Mouse (Mus musculus): ENCODE results near the gene Odf4. TPM values are rescaled to one million over a fixed set of nuclear protein-coding genes. Genes with fewer than 3 reads are reported as not detected.

The Odf4 gene
- polyA plus RNA-seq, 1 experiment from 2014 or later, result 1.3 TPM

DNA sequence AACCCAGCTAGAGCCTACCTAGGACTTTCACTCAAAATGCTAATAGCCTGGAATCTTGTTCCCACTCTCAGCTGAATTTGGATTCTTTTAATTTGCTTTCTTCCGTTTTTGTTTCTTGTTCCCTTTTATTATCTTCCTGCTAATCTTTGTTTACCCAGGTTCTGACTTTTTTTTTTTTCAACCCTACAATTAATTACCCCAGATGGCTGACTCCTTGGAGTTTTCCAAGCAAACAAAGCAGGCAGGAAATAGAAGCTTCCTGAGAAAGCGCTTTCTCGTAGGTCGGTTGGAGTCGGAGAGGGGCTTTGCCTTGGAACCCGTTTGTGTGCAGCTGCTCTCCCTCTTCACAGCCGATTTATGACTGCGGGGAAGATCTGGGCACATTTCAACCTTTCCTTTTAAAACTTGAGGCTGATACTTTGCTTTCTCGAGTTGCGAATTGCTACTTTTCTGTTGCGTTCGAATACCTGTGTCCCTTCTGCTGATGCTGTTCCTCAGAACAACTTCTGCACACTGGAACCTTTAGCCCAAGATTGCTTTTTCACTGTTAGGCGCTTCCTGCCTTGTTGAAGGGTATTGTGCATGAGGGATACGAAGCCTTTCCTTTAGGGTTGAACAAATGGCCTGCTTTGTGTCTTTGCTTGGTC lies 15.2 kb downstream of the Odf4 start:
- no peak overlapping the region for H3K9ac ChIP-seq (replicated peaks)
- H3K4me3 ChIP-seq (replicated peaks), result no peak overlapping the region
- H3K9me3 ChIP-seq (replicated peaks), result no peaks in the 10 kb centered on the region
- H3K36me3 ChIP-seq, result peaks cover 6% of the 10 kb centered on the region
- WGBS, result 49% methylated on average over 14 of the region's 14 CpGs
- no peaks in the 10 kb centered on the region for H3K4me1 ChIP-seq
- no peak overlapping the region for H3K27ac ChIP-seq (replicated peaks)
- no peak overlapping the region for H3K4me2 ChIP-seq
- H3K27me3 ChIP-seq (replicated peaks), result no peaks in the 10 kb centered on the region
- no peak for ATAC-seq (ENCODE audit: low FRiP score)

GRCm38 (mm10) chr11:68908846-68909503 lies 17.9 kb downstream of the Odf4 start:
- 52% methylated on average over 7 of the region's 7 CpGs for WGBS
- peaks cover 32% of the 10 kb centered on the region for H3K36me3 ChIP-seq

DNA sequence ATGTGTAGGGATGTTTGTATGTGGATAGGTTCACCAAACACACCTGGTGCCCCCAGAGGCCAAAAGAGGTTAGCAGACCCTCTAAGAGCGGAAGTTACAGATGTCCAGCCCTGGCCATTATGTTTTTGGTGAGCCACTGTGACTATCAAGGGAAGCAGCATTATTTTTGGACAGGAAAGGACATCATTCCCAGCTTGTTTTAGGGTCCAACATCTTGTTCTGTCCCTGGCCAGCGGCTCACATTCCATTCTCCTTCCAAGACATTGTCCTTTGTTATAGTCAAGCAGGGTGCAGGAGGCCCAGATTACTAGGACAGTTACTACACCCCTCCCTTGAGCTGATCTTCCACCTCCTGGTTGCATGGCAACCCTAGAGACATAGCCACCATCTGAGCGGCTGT lies 19.6 kb downstream of the Odf4 start:
- H3K27ac ChIP-seq (replicated peaks), result no peak overlapping the region
- no peaks in the 10 kb centered on the region for H3K9me3 ChIP-seq (replicated peaks)
- H3K9ac ChIP-seq (replicated peaks), result no peak overlapping the region
- 82% methylated on average over 3 of the region's 3 CpGs for WGBS
- ATAC-seq (ENCODE audit: low FRiP score), result no peak
- no peaks in the 10 kb centered on the region for H3K27me3 ChIP-seq (replicated peaks)
- peaks cover 14% of the 10 kb centered on the region for H3K4me1 ChIP-seq
- H3K36me3 ChIP-seq, result peaks cover 42% of the 10 kb centered on the region
- no peak overlapping the region for H3K4me3 ChIP-seq (replicated peaks)
- H3K4me2 ChIP-seq, result no peak overlapping the region

More at GRCm38 (mm10) chr11:68908846-68909503, 17.9 kb downstream of the Odf4 start:
- ATAC-seq (ENCODE audit: low FRiP score), result no peak
- H3K27me3 ChIP-seq (replicated peaks), result no peaks in the 10 kb centered on the region
- H3K9ac ChIP-seq (replicated peaks), result no peak overlapping the region
- H3K4me3 ChIP-seq (replicated peaks), result no peak overlapping the region
- H3K9me3 ChIP-seq (replicated peaks), result no peaks in the 10 kb centered on the region
- H3K27ac ChIP-seq (replicated peaks), result no peak overlapping the region
- no peak overlapping the region for H3K4me2 ChIP-seq
- 0 out of 2 replicates have a peak, but pooled peaks cover 3% of the 10 kb centered on the region for H3K4me1 ChIP-seq

- Histone ChIP-seq H3K9ac (replicated peaks) (no peak overlapping the region), H3K4me3 (replicated peaks) (no peak overlapping the region), H3K4me2 (no peak overlapping the region), H3K36me3 (peaks cover 42% of the 10 kb centered on the region), H3K27me3 (replicated peaks) (no peaks in the 10 kb centered on the region), H3K4me1 (peaks cover 14% of the 10 kb centered on the region), H3K9me3 (replicated peaks) (no peaks in the 10 kb centered on the region), H3K27ac (replicated peaks) (no peak overlapping the region)
- ATAC-seq (ENCODE audit: low FRiP score), result no peak
- WGBS, result 78% methylated on average over 4 of the region's 4 CpGs
Measured at GRCm38 (mm10) chr11:68906461-68906790, 20.5 kb downstream of the Odf4 start.

GRCm38 (mm10) chr11:68905665-68906460 lies 21.0 kb downstream of the Odf4 start:
- 90% methylated on average over 9 of the region's 9 CpGs for WGBS
- Histone ChIP-seq H3K4me1 (peaks cover 17% of the 10 kb centered on the region), H3K9ac (replicated peaks) (no peak overlapping the region), H3K27ac (replicated peaks) (no peak overlapping the region), H3K9me3 (replicated peaks) (no peaks in the 10 kb centered on the region), H3K27me3 (replicated peaks) (no peaks in the 10 kb centered on the region), H3K4me2 (no peak overlapping the region), H3K4me3 (replicated peaks) (no peak overlapping the region), H3K36me3 (peaks cover 42% of the 10 kb centered on the region)
- ATAC-seq (ENCODE audit: low FRiP score), result no peak

DNA sequence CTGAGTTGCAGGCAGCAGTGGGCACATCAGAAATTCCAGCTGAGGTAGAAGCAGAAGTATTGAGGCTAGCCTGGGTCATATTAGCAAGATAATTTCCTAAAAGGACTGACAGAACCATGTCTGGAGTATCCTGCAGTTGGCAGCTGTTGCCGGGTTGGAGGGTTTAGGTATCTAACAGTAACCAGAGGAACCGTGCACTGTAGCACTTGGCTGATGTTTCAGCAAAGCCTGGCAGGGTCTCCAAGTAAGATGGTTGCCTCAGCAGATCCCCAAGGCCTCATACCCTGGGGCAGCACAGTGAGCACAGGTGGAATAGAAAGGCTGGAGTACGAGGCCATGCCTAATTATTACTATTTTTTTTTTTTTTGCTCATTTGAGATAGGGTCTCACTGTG lies 21.7 kb downstream of the Odf4 start:
- H3K4me3 ChIP-seq (replicated peaks), result no peak overlapping the region
- no peak overlapping the region for H3K4me2 ChIP-seq
- peaks cover 20% of the 10 kb centered on the region for H3K4me1 ChIP-seq
- no peak overlapping the region for H3K27ac ChIP-seq (replicated peaks)
- peaks cover 42% of the 10 kb centered on the region for H3K36me3 ChIP-seq
- H3K27me3 ChIP-seq (replicated peaks), result no peaks in the 10 kb centered on the region
- 79% methylated on average over 3 of the region's 3 CpGs for WGBS
- no peaks in the 10 kb centered on the region for H3K9me3 ChIP-seq (replicated peaks)
- no peak for ATAC-seq (ENCODE audit: low FRiP score)
- no peak overlapping the region for H3K9ac ChIP-seq (replicated peaks)

DNA sequence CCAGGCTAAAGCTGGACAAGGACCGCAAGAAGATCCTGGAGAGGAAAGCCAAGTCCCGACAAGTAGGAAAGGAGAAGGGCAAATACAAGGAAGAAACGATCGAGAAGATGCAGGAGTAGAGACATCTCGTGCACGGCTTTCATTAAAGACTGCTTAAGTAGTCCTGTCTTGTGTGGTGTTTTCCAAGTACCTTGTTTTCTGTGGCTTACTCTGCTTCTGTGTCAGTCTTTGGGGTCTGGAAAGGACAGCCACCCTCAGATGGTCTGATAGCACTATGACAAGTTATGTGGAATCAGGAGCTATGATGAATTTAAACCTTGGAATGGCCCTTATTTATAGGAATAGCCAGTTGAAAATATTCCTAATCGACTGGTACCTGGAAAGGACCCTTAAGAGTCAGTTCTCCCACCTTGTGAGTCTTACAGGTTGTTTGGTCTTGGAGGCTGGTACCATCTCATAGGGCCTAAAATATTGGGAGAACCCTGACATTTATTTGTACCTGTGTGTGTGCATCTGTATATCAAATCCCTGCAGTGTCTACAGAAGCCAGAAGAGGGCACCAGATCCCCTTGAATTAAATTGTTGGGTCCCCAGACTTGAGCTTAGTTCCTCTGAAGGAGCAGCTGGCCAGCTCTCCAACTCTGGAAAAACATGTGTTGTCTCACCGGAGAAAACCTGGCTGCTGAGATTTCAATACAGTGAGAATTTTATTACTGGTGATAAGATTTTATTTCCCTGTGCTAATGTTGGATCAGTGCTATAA lies 22.3 kb downstream of the Odf4 start:
- Histone ChIP-seq H3K27me3 (replicated peaks) (no peaks in the 10 kb centered on the region), H3K4me1 (peaks cover 20% of the 10 kb centered on the region), H3K27ac (replicated peaks) (no peak overlapping the region), H3K36me3 (peaks cover 42% of the 10 kb centered on the region), H3K9ac (replicated peaks) (no peak overlapping the region), H3K4me2 (no peak overlapping the region), H3K4me3 (replicated peaks) (no peak overlapping the region), H3K9me3 (replicated peaks) (no peaks in the 10 kb centered on the region)
- ATAC-seq (ENCODE audit: low FRiP score), result no peak
- 86% methylated on average over 8 of the region's 8 CpGs for WGBS

GRCm38 (mm10) chr11:68903775-68904174 lies 23.1 kb downstream of the Odf4 start:
- Histone ChIP-seq H3K27ac (replicated peaks) (no peak overlapping the region), H3K4me2 (no peak overlapping the region), H3K4me3 (replicated peaks) (no peak overlapping the region), H3K9me3 (replicated peaks) (no peaks in the 10 kb centered on the region), H3K27me3 (replicated peaks) (0 out of 2 replicates have a peak, but pooled peaks cover 4% of the 10 kb centered on the region), H3K9ac (replicated peaks) (no peak overlapping the region), H3K36me3 (peaks cover 42% of the 10 kb centered on the region), H3K4me1 (peaks cover 20% of the 10 kb centered on the region)
- no peak for ATAC-seq (ENCODE audit: low FRiP score)
- WGBS, result 94% methylated on average over 2 of the region's 2 CpGs

DNA sequence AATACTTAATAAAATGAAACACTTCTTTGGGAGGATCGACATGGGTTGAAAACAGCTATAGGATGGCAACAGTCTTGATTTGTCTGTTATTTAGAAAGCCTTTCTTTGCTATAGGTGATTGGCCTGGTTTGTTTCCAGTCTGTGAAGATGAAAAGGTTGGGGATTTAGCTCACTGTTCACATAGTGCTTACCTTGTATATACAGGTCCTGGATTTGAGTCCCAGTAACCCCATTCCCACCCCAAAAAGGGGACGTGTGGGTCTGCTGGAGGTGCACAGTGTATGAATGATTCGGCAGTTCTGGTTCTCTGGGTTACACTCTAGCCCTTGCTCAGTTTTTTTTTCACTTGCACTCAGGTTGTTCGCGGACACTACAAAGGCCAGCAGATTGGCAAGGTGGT lies 24.1 kb downstream of the Odf4 start:
- Histone ChIP-seq H3K27ac (replicated peaks) (no peak overlapping the region), H3K4me3 (replicated peaks) (peak overlapping the region; percentile 93), H3K4me1 (peaks cover 20% of the 10 kb centered on the region), H3K9me3 (replicated peaks) (no peaks in the 10 kb centered on the region), H3K9ac (replicated peaks) (peak overlapping the region; percentile 96), H3K36me3 (peaks cover 42% of the 10 kb centered on the region), H3K27me3 (replicated peaks) (0 out of 2 replicates have a peak, but pooled peaks cover 4% of the 10 kb centered on the region), H3K4me2 (peak overlapping the region; percentile 80)
- 81% methylated on average over 5 of the region's 5 CpGs for WGBS
- no peak for ATAC-seq (ENCODE audit: low FRiP score)

DNA sequence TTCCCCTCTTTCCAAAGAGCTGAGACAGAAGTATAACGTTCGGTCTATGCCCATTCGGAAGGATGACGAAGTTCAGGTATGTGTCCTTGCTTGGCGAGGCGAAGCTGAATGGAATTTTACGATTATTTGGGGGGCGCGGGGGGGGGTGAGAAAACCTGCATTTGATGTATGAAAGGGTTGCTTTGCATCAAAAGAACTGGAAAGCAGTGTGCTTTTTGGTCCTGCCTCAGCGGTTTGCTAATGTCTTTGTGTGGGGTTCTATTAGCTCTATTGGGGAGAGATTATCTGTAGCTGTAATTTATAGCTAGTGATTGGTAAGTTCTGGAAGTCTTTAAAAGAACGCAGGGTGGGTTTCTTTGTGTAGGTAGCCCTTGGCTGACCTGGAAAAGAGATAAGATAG lies 24.5 kb downstream of the Odf4 start:
- Histone ChIP-seq H3K4me2 (peak overlapping the region; percentile 80), H3K36me3 (peaks cover 42% of the 10 kb centered on the region), H3K27ac (replicated peaks) (no peak overlapping the region), H3K9me3 (replicated peaks) (no peaks in the 10 kb centered on the region), H3K27me3 (replicated peaks) (0 out of 2 replicates have a peak, but pooled peaks cover 4% of the 10 kb centered on the region), H3K9ac (replicated peaks) (peak overlapping the region; percentile 96), H3K4me1 (peaks cover 20% of the 10 kb centered on the region), H3K4me3 (replicated peaks) (peak overlapping the region; percentile 93)
- no peak for ATAC-seq (ENCODE audit: low FRiP score)
- 2% methylated on average over 11 of the region's 11 CpGs for WGBS

- WGBS, result under 1% methylated on average over 10 of the region's 10 CpGs
- H3K27ac ChIP-seq (replicated peaks), result peak overlapping the region; percentile 94
- peak overlapping the region; percentile 93 for H3K4me3 ChIP-seq (replicated peaks)
- H3K4me2 ChIP-seq, result peak overlapping the region; percentile 80
- peaks cover 39% of the 10 kb centered on the region for H3K36me3 ChIP-seq
- H3K4me1 ChIP-seq, result peaks cover 20% of the 10 kb centered on the region
- no peaks in the 10 kb centered on the region for H3K9me3 ChIP-seq (replicated peaks)
- 0 out of 2 replicates have a peak, but pooled peaks cover 4% of the 10 kb centered on the region for H3K27me3 ChIP-seq (replicated peaks)
- peak overlapping the region; percentile 96 for H3K9ac ChIP-seq (replicated peaks)
- ATAC-seq (ENCODE audit: low FRiP score), result no peak
Measured at GRCm38 (mm10) chr11:68902047-68902364, 24.9 kb downstream of the Odf4 start.

All from neural tube, embryonic 15.5 days (tissue).